Mouse (Mus musculus) kidney, adult 2 months (tissue): Measurements from ENCODE around the gene Cyp2j8. TPM values are rescaled to one million over a fixed set of nuclear protein-coding genes. Genes with fewer than 3 reads are reported as not detected.
A peak's percentile ranks its signal among the peaks of the same experiment; 100 is the strongest.
"Not testable (repeated sequence)": the region's sequence is repeated elsewhere in the genome, so short reads cannot be mapped to it uniquely, and the experiment has no call there.

ENCODE experiments used
- DNase-seq: peaks from one replicate; pipeline ENCODE4 v3.0.0; 2021
- H3K27ac ChIP-seq: fragments of 200-500 bp; 2 replicates; pipeline ENCODE4 v1.5.1; 2012; ENCODE audit warnings: low read depth, low read length, control low read depth, inconsistent platforms; ENCODE audit not compliant: insufficient read depth
- H3K27me3 ChIP-seq: fragments of 200-500 bp; replicated peaks from 2 replicates; pipeline ENCODE4 v1.6.1; 2012; ENCODE audit warnings: mild to moderate bottlenecking, moderate library complexity, low read length, inconsistent platforms; ENCODE audit not compliant: control insufficient read depth, insufficient read depth
- H3K36me3 ChIP-seq: fragments of 200-500 bp; 2 replicates; pipeline ENCODE4 v1.6.1; 2012; ENCODE audit warnings: mild to moderate bottlenecking, moderate library complexity, low read length, inconsistent platforms; ENCODE audit not compliant: control insufficient read depth, insufficient read depth
- H3K4me1 ChIP-seq: fragments of 200-500 bp; 2 replicates; pipeline ENCODE4 v1.6.1; 2011; ENCODE audit warnings: low read length; ENCODE audit not compliant: control insufficient read depth, insufficient read depth
- H3K4me3 ChIP-seq: fragments of 200-500 bp; 2 replicates; pipeline ENCODE4 v1.5.1; 2011; ENCODE audit warnings: mild to moderate bottlenecking, low read depth, low read length, control low read depth; ENCODE audit not compliant: insufficient read depth
- CTCF ChIP-seq: fragments of 200-500 bp; conservative IDR thresholded peaks from 2 replicates; pipeline ENCODE4 v1.5.1; 2011; ENCODE audit warnings: low read depth, mild to moderate bottlenecking, control low read depth, low read length, moderate library complexity, mixed read lengths; ENCODE audit not compliant: insufficient read depth, insufficient read length
- POLR2A ChIP-seq: fragments of 200-500 bp; IDR thresholded peaks from one replicate; pipeline ENCODE4 v1.6.1; 2011; ENCODE audit warnings: low read depth, low read length, control low read depth
- WGBS: fragments of 180-500 bp; shearing (Covaris S2); methylation state at CpG from one replicate; pipeline ENCODE4 v1.1.7; 2018; 5-methylcytosine and 5-hydroxymethylcytosine counted together
- polyA plus RNA-seq: library from polyadenylated mRNA; depleted of rRNA; stranded (reverse); fragments of >200 nt; gene quantifications from 2 replicates; pipeline ENCODE4 v1.2.3, GENCODE M21; 2012; rRNA removed

Gene Cyp2j8
- 0.22 and 0.39 TPM in 2 replicates for polyA plus RNA-seq

DNA sequence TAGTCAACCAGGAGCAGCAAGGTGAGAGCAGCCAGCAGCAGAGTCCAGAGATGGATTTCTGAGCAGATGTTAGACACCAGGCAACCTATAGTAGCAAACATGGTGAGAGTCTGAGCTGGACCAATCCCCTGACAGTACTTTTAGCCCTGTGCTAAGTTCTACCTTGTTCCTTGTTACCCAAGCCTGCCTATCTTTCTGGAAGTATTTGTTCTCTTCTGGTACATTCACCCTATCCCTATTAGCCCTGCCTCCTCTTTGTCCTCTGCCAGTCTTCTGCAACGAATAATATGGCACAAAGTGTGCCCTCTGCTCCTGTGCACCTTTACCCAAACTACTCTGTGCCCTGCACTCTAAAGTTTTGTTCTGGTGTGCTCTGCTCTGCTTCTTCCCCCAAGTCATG is at the start of gene Cyp2j8:
TSS of gene Cyp2j8 (minus strand) at position 101 of the 400 bp plus-strand sequence.
- 72% methylated on average over 1 of the region's 1 CpGs for WGBS
- Histone ChIP-seq H3K27me3 (no peaks in the 10 kb centered on the region), H3K27ac (no peak within 1 kb of the TSS), H3K36me3 (no peaks in the 10 kb centered on the region), H3K4me3 (no peak within 1 kb of the TSS), H3K4me1 (no peaks in the 10 kb centered on the region)
- DNase-seq = no peak
- no peak for TF ChIP-seq CTCF

DNA sequence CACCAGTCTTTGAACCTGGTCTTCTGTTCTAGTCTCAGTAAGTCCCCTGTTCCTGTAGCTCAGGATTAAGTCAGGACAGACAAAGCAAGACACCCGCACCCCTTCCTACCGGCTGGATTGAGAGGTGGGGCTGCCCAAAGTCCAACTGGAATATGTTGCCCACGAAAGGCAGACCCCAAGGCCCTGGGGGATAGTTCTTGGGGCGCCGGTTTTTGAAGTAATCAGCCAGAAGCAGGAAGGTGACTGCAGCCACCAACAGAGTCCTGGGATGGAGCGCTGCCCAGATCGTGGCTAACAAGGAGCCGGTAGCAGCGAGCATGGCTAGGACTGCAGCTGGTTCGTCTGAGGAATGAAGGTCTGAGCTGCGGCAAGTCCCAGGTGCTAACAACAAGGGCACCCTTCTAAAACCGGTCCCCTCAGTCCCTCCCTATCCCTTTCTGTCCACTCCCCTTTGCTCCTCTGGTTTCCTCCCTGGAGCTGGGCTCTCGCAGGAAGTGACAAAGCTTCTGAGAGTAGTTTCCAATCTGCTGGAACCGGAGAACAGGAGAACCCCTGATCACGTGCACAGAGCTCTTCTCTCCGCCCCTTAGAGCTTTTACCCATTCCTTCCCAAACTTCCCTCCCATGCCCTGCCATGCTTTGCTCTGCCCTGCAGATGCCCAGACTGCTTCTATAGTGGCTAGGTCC is 46.1 kb upstream of the Cyp2j8 start, which contains the start of gene Cyp2j6:
TSS of gene Cyp2j6 (minus strand) at position 529 of the 687 bp plus-strand sequence.
- peak within 1 kb of the TSS; percentile 86 for H3K4me3 ChIP-seq
- peak; percentile 65 for DNase-seq
- peak within 1 kb of the TSS; percentile 11 for H3K27ac ChIP-seq
- peaks cover 2% of the 10 kb centered on the region; the same call in 1 of the 2 replicates for H3K4me1 ChIP-seq
- H3K27me3 ChIP-seq = no peaks in the 10 kb centered on the region
- under 1% methylated on average over 16 of the region's 16 CpGs for WGBS
- no peak for TF ChIP-seq CTCF
- peak; percentile 16 for TF ChIP-seq POLR2A
- no peaks in the 10 kb centered on the region for H3K36me3 ChIP-seq

DNA sequence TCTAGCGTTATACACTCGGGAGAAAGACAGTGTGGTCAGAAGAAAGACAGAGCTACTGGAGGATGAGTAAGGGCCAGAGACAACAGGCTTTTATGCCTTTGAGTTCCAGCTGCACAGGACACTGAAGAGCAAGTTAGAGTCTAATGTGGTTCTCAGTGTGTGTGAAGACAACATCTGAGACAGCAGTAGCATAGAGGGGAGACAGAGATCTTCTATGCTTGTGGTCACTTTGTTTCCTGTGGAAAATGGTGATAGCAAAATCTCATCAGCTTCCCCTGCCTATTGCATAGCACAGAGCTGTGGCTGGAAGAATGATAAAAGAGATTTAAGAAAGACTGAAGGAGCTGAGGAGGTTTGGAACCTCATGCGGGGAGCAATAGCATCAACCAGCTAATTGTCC is 44.4 kb upstream of the Cyp2j8 start:
- TF ChIP-seq POLR2A = no peak
- TF ChIP-seq CTCF = no peak
- no peak overlapping the region for H3K27ac ChIP-seq
- 81% methylated on average over 3 of the region's 3 CpGs for WGBS
- H3K4me3 ChIP-seq = no peak overlapping the region
- peaks cover 2% of the 10 kb centered on the region; the same call in 1 of the 2 replicates for H3K4me1 ChIP-seq
- no peaks in the 10 kb centered on the region for H3K36me3 ChIP-seq
- DNase-seq = no peak
- no peaks in the 10 kb centered on the region for H3K27me3 ChIP-seq

DNA sequence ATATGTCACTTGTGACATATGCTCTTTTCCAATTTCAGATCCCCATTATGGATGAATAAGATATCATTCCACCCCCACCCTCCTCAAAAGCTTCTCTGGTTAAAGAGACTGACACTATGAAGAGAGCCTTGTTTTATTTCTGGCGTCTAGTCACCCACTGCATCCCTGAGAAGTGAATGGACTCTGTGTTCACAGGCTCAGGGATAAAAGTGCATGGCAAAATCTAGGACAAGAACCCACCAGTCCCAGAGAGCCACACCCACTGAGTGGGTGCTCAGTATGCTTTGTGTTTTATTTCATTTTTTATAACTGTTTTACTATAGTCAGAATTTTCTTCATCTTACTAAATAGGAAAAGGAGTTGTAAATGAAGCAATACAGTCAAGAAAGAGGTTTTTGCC is 38.8 kb upstream of the Cyp2j8 start:
- no peak overlapping the region for H3K27ac ChIP-seq
- H3K36me3 ChIP-seq = no peaks in the 10 kb centered on the region
- 86% methylated on average over 1 of the region's 1 CpGs for WGBS
- no peak overlapping the region for H3K4me3 ChIP-seq
- TF ChIP-seq CTCF = no peak
- TF ChIP-seq POLR2A = no peak
- H3K27me3 ChIP-seq = no peaks in the 10 kb centered on the region
- no peaks in the 10 kb centered on the region for H3K4me1 ChIP-seq
- DNase-seq = no peak

DNA sequence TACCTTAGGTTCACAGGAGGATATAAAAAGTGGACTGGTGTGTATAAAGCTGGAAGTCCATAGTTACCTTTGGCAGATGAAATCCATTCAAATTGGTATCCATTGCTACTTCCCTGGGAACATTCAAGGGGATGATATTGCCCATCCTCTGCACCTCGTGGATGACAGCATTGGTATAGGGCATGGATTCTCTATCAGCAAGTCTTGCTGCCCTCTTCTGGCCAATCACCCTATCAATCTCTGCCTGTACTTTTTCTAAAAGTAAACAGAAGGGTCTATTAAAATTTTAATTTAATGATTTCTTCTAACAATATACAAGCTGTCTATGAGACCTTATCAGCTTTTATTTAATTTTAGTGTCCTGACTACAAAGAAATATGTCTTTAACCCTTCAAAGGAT is 18.6 kb upstream of the Cyp2j8 start:
- Histone ChIP-seq H3K27ac (no peak overlapping the region), H3K4me1 (no peaks in the 10 kb centered on the region), H3K4me3 (no peak overlapping the region), H3K27me3 (no peaks in the 10 kb centered on the region), H3K36me3 (peaks cover 3% of the 10 kb centered on the region)
- WGBS = 8% methylated on average over 1 of the region's 1 CpGs
- peak; percentile 43 for DNase-seq
- TF ChIP-seq CTCF (no peak; the same call in 1 of the 2 replicates), POLR2A (no peak)

DNA sequence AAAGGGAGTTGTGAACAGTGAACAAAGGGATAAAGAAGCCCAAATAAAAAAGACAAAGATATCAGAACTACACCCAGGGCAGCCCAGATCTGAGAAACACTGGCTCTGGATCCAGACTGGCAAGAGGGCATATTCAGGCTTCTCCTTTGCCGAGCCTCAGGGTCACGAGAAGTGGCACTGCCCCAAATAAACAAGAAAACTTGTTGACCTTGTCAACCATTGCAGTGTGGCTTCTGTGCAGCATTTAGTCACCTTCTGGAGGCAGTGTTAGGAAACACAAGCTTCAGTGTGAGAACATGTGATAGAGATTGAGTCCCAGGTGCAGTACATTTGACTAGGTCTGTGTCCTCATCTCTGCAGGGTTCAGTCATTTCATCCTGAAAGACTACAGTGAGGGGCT is 15.1 kb upstream of the Cyp2j8 start:
- Histone ChIP-seq H3K27ac (no peak overlapping the region; the same call in 1 of the 2 replicates), H3K4me3 (no peak overlapping the region), H3K36me3 (peaks cover 5% of the 10 kb centered on the region), H3K4me1 (no peaks in the 10 kb centered on the region), H3K27me3 (no peaks in the 10 kb centered on the region)
- 60% methylated on average over 2 of the region's 2 CpGs for WGBS
- no peak for TF ChIP-seq POLR2A
- no peak for TF ChIP-seq CTCF
- DNase-seq = peak; percentile 30

DNA sequence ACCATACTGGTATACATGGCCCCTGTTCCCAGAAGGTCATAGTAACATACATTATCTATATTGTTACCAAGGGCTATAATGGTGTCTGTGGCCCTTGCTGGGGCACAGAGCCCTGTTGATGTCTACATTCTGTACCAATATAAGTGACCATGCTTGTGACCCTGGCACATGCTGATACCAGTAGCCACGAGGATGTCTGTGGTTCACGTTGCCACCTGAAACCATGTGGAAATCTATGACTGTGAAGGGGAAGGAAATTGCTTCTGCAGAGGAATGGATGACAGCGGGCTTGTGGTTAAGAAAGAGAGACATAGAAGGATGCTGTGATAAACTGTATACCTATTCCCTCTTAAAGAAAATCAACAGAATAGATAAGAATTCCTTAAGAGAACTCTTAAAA is 2.9 kb upstream of the Cyp2j8 start:
- WGBS = 81% methylated on average over 3 of the region's 3 CpGs
- no peak overlapping the region for H3K27ac ChIP-seq
- no peak for DNase-seq
- H3K4me1 ChIP-seq = no peaks in the 10 kb centered on the region
- no peak overlapping the region for H3K4me3 ChIP-seq
- no peaks in the 10 kb centered on the region for H3K36me3 ChIP-seq
- TF ChIP-seq POLR2A = no peak
- no peaks in the 10 kb centered on the region for H3K27me3 ChIP-seq

DNA sequence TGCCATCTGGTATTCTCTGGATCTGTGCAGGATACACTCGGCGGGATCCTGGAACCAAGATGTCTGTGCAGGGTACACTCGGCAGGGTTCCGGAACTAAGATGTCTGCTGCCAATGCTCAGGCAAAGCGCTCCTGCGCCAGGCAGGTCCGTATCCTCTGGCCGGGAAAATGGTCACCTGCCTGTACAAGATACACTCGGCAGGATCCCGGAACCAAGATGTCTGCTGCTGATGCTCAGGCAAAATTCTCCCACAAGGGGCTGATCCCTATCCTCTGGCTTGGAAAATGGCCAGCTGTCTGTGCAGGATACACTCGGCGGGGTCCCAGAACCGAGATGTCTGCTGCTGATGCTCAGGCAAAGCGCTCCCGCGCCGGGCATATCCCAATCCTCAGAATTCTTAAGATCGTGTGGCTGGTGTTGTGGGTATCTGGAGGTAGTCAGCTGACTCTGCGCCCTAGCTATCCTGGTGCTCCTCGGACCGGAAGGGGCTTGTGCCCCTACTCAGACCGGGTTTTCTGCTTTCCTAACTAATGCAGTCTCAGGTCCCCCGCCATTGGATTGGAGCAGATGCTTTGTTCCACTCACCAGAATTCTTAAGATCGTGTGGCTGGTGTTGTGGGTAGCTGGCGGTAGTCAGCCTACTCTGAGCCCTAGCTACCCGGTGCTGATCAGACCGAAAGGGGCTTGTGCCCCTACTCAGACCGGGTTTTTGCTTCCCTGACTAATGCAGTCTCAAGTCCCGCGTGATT is 43.7 kb downstream of the Cyp2j8 start:
- H3K27ac ChIP-seq, DNase-seq, H3K27me3 ChIP-seq, H3K4me3 ChIP-seq, H3K36me3 ChIP-seq, H3K4me1 ChIP-seq: not testable (repeated sequence)
- WGBS = 87% methylated on average over 30 of the region's 30 CpGs
